Mouse (Mus musculus) central nervous system, embryonic 18 days (tissue): Measurements from ENCODE around the gene Cyp1a2. TPM values are rescaled to one million over a fixed set of nuclear protein-coding genes. Genes with fewer than 3 reads are reported as not detected.

Source experiments
- polyA plus RNA-seq: library from polyadenylated mRNA; depleted of rRNA; stranded (reverse); fragments of >200 nt; gene quantifications from 2 replicates; pipeline ENCODE4 v1.2.3, GENCODE M21; 2012; rRNA removed

Cyp1a2 gene
- polyA plus RNA-seq, result not detected in 2 replicates

DNA sequence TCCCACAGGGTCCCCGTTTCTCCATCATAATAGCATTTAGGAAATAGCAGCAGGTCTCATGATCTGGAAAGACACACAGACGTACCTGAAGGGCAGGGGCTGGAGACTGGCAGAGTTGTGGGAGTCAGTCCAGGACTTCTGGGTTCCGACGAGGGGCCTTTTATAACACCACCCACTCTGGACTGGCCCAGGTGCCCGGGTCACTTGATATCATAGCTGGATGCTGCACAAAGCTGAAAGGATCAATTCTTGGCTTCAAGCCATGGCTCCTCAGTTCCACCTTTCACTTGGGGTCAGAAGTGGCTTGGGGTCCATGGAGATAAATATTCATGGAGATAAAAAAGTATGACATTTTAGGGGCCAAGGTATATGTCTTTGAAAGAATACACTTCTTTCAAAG is at the start of gene Cyp1a2:
Gene Cyp1a2 (minus strand): TSS at position 184 of the 400 bp plus-strand sequence.

DNA sequence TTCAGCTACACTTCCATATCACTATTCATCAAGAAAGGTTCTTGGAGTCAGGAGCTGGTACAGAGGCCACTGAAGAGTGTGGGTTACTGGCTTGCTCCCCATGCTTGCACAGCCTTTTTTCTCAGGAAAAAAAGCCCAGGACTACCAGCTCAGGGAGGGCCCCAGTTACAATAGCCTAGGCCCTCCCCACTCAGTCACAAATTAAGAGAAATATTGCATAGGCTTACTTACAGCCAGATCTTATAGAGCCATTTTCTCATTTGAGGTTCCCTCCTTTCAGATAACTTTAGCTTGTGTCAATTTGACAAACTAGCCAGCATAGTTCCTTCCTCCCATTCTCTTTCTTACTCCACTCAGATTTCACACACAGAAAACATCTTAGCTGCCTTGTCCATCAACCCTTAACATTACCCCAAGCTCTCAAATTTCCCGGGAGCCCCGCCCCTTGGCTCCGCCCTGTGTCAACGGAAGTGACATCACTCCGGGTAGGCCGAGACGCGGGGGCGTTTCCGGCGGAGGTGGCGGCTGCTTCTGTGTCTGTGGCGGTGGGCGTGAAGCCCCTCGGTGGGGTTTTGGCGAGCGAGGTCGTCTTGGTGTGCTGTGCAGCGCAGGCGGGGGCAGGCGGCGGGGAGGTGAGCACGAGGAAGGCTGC is 24.7 kb upstream of the Cyp1a2 start, which contains the start of gene Edc3:
Gene Edc3 (plus strand): TSS at position 473 of the 652 bp plus-strand sequence.

DNA sequence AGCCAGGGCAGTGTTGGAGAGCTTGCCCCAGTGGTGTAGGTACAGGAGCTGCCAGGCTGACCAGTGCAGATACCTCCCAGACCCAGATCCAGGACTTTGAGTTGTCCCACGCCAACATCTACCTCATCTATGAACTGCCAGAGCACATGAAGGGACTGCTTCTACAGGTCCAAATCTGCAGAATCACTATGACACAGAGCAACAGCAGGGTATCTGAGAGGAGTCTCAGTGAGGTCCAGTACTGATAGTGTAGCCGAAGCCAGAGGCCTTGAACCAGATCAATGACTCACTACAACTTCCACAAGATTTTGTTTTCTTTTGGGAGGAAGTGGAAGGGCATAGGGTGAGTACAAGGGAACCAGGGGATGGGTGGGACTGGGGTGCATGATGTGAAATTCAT is 4.2 kb upstream of the Cyp1a2 start, which contains the start of gene Cyp1a1:
Gene Cyp1a1 (plus strand): TSS at position 178 of the 400 bp plus-strand sequence.

DNA sequence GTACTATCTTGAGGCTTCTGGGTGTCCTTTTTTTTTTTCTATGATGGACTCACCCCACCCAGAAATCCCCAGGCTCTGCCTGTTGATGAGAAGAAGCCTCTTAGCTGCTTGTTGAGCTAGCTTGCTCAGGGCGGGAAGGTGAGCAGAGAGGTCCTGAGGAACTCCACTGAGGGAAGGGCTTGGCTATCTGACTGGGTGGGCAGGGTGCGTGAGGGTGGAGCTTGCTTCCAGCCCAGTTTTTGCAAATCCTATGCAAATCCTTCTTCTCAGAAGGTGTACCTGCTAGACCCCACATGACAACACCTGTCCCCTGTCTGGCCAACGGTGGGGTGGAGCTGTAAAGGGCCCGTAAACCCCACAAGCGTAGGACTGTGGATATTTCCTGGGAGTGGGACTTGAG is 30.2 kb downstream of the Cyp1a2 start, which contains the start of gene Csk:
Gene Csk (minus strand): TSS at position 349 of the 400 bp plus-strand sequence.

Other genes starting within 250 kb of the Cyp1a2 start
- 17.1 and 19.6 TPM in 2 replicates for gene Ppcdc, start 243.6 kb downstream of the Cyp1a2 start, polyA plus RNA-seq
- gene Scamp5, start 215.6 kb downstream of the Cyp1a2 start, polyA plus RNA-seq, result 283 and 284 TPM in 2 replicates
- 14.8 and 15.7 TPM in 2 replicates for gene Rpp25, start 179.7 kb downstream of the Cyp1a2 start, polyA plus RNA-seq
- gene Cox5a, start 162.4 kb downstream of the Cyp1a2 start, polyA plus RNA-seq, result 395 and 396 TPM in 2 replicates
- 14.3 and 15.3 TPM in 2 replicates for gene Fam219b, start 146.2 kb downstream of the Cyp1a2 start, polyA plus RNA-seq
- gene Mpi, start 130.9 kb downstream of the Cyp1a2 start, polyA plus RNA-seq, result 62.6 and 66.8 TPM in 2 replicates
- 51.6 and 56.1 TPM in 2 replicates for gene Scamp2, start 122.8 kb downstream of the Cyp1a2 start, polyA plus RNA-seq
- 40.2 and 46.6 TPM in 2 replicates for gene Ulk3, start 94.3 kb downstream of the Cyp1a2 start, polyA plus RNA-seq
- gene Cplx3, start 77.4 kb downstream of the Cyp1a2 start, polyA plus RNA-seq, result 0.66 and 1.1 TPM in 2 replicates
- 0.07 and 0.10 TPM in 2 replicates for gene Lman1l, start 62.9 kb downstream of the Cyp1a2 start, polyA plus RNA-seq
- gene Csk, start 30.1 kb downstream of the Cyp1a2 start, polyA plus RNA-seq, result 76.3 and 89.0 TPM in 2 replicates
- 0.08 and 0.15 TPM in 2 replicates for gene Cyp1a1, start 4.2 kb upstream of the Cyp1a2 start, polyA plus RNA-seq
- 21.0 and 21.1 TPM in 2 replicates for gene Edc3, start 24.8 kb upstream of the Cyp1a2 start, polyA plus RNA-seq
- 144 and 147 TPM in 2 replicates for gene Clk3, start 82.2 kb upstream of the Cyp1a2 start, polyA plus RNA-seq
- gene Arid3b, start 153.1 kb upstream of the Cyp1a2 start, polyA plus RNA-seq, result 9.0 TPM in 2 replicates
- gene Ubl7, start 227.3 kb upstream of the Cyp1a2 start, polyA plus RNA-seq, result 102 and 112 TPM in 2 replicates